ENCODE assay signal across 8 mouse cellular contexts in the genomic region with DNA sequence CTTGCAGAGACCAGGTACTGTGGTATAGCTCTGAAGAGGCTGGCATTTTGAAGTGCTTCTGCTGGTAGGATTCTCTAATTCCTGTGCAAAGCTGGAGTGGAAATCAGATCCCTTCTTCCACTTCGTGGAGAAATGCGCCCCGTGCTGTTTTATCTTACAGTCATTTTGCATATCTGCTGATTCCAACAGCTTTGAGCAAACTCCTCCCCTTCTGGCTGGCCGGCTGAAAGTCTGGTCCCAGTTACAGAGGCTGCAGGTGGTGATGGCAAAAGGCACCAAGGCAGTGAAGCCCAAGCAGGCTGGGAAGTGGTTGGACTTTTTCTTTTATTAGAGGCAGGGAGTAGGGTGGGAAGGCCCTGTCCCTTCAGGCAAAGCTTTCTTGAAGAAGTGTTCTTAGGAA.
DNase-seq lines count a peak whose midpoint lies in the region; ATAC-seq and TF ChIP-seq lines count a peak whose summit lies in the region.

No protein-coding gene starts in this region.

- ATAC-seq in intestine, embryonic 16.5 days, result peak; percentile 37
- ATAC-seq in liver, postnatal 0 days, result no peak
- ATAC-seq in stomach, embryonic 15.5 days (ENCODE audit: insufficient read depth, low FRiP score, low read depth), result peak; percentile 25; the same call in 1 of the 2 replicates

- H3K4me3 ChIP-seq in intestine, embryonic 16.5 days (ENCODE audit: low read length), result no peak overlapping the region
- H3K4me3 ChIP-seq in liver, postnatal 0 days (ENCODE audit: low read depth, low read length), result peak overlapping the region; percentile 19
- no peak overlapping the region for H3K4me3 ChIP-seq in stomach, embryonic 15.5 days (replicated peaks)

- H3K9me3 ChIP-seq in intestine, embryonic 16.5 days (ENCODE audit: control insufficient read depth, low read length), result no peaks in the 10 kb centered on the region
- H3K9me3 ChIP-seq in liver, postnatal 0 days (ENCODE audit: low read length), result no peaks in the 10 kb centered on the region
- no peaks in the 10 kb centered on the region for H3K9me3 ChIP-seq in stomach, embryonic 15.5 days

- no peaks in the 10 kb centered on the region for H3K27me3 ChIP-seq in intestine, embryonic 16.5 days (replicated peaks; ENCODE audit: control insufficient read depth, insufficient read depth, low read length)
- H3K27me3 ChIP-seq in liver, postnatal 0 days (ENCODE audit: insufficient read depth, low read length), result no peaks in the 10 kb centered on the region
- no peaks in the 10 kb centered on the region for H3K27me3 ChIP-seq in stomach, embryonic 15.5 days (replicated peaks)

- H3K36me3 ChIP-seq in intestine, embryonic 16.5 days (ENCODE audit: control insufficient read depth, insufficient read depth, low read length), result no peaks in the 10 kb centered on the region
- no peaks in the 10 kb centered on the region for H3K36me3 ChIP-seq in liver, postnatal 0 days (replicated peaks; ENCODE audit: insufficient read depth, low read length)
- no peaks in the 10 kb centered on the region for H3K36me3 ChIP-seq in stomach, embryonic 15.5 days

- WGBS in intestine, embryonic 16.5 days, result 5% methylated on average over 4 of the region's 4 CpGs
- WGBS in liver, postnatal 0 days (ENCODE audit: insufficient replicate concordance), result 7% methylated on average over 4 of the region's 4 CpGs
- 2% methylated on average over 4 of the region's 4 CpGs for WGBS in stomach, embryonic 15.5 days

- no peak for TF ChIP-seq CTCF in liver, postnatal 0 days (IDR thresholded peaks at IDR 0.05; ENCODE audit: low read depth)

- peak; percentile 34 for DNase-seq in retina, postnatal 1 day
- DNase-seq in retina, embryonic 14.5 days (ENCODE audit: low spot score), result no peak
- DNase-seq in cerebellum, adult 11 months, result peak; percentile 60
- peak; percentile 88 for DNase-seq in gastrocnemius, adult 18-20 months (ENCODE audit: low spot score)
- peak; percentile 57 for DNase-seq in liver, postnatal 0 days
- DNase-seq in layer of hippocampus, adult 18-20 months (ENCODE audit: low spot score in 2 of 2), result no peak

- peak overlapping the region; percentile 72 for H3K27ac ChIP-seq in intestine, embryonic 16.5 days (ENCODE audit: low read length)
- H3K27ac ChIP-seq in liver, postnatal 0 days (ENCODE audit: low read depth), result peak overlapping the region; percentile 66
- peak overlapping the region; percentile 60 for H3K27ac ChIP-seq in stomach, embryonic 15.5 days

- peak overlapping the region; percentile 15 for H3K4me2 ChIP-seq in intestine, embryonic 16.5 days (ENCODE audit: low read depth, low read length)
- H3K4me2 ChIP-seq in liver, postnatal 0 days (ENCODE audit: low read depth, low read length), result peak overlapping the region; percentile 80
- peak overlapping the region; percentile 84 for H3K4me2 ChIP-seq in stomach, embryonic 15.5 days

- H3K4me1 ChIP-seq in intestine, embryonic 16.5 days (ENCODE audit: control insufficient read depth, insufficient read depth, low read length), result peaks cover 31% of the 10 kb centered on the region
- peaks cover 62% of the 10 kb centered on the region for H3K4me1 ChIP-seq in liver, postnatal 0 days (ENCODE audit: insufficient read depth)
- H3K4me1 ChIP-seq in stomach, embryonic 15.5 days, result peaks cover 28% of the 10 kb centered on the region; the same call in 1 of the 2 replicates

- TF ChIP-seq EP300 in liver, postnatal 0 days (IDR thresholded peaks at IDR 0.05; ENCODE audit: low read depth), result no peak

- H3K9ac ChIP-seq in intestine, embryonic 16.5 days (ENCODE audit: low read depth, low read length), result 0 out of 2 replicates have a peak overlapping the region, but pooled peaks have one; percentile 26
- H3K9ac ChIP-seq in liver, postnatal 0 days (replicated peaks), result no peak overlapping the region
- H3K9ac ChIP-seq in stomach, embryonic 15.5 days, result no peak overlapping the region

Comparison
In these comparisons a context has a peak if more than half of its experiments do, and no peak if none do; other contexts are left out.
1. DNase-seq: peak in retina, postnatal 1 day (single experiment), cerebellum, adult 11 months (single experiment), gastrocnemius, adult 18-20 months (single experiment) and liver, postnatal 0 days (single experiment); none in retina, embryonic 14.5 days (single experiment) and layer of hippocampus, adult 18-20 months (0 of 2).
2. H3K4me2 ChIP-seq: peak in every context shown above with its lines; median percentile 84 in stomach, embryonic 15.5 days; 80 in liver, postnatal 0 days; 15 in intestine, embryonic 16.5 days.
3. Peak in every context shown above with its lines, with median percentiles within 50 percentile points of each other: H3K27ac ChIP-seq.